Mouse (Mus musculus): ENCODE measurements at regions not wholly inside any gene's neighbourhood (a gene's known extent, or its start where the extent isn't known, plus 50 kb on each side); places are given as distances from the start of the nearest gene placed in this dataset.
A peak's percentile ranks its signal among the peaks of the same experiment; 100 is the strongest.

- no peak overlapping the region for H3K9ac ChIP-seq
- H3K4me1 ChIP-seq (replicated peaks): no peaks in the 10 kb centered on the region
- no peak overlapping the region for H3K4me2 ChIP-seq (replicated peaks)
- no peak overlapping the region for H3K27ac ChIP-seq
- H3K36me3 ChIP-seq: no peaks in the 10 kb centered on the region
- H3K9me3 ChIP-seq: no peaks in the 10 kb centered on the region
- ATAC-seq: no peak
- WGBS: 82% methylated on average over 2 of the region's 2 CpGs
- no peak overlapping the region for H3K4me3 ChIP-seq (replicated peaks)
- H3K27me3 ChIP-seq (replicated peaks): no peaks in the 10 kb centered on the region
Observed at GRCm38 (mm10) chr8:103879505-103879904, 221.9 kb upstream of the Cdh5 start.

- Histone ChIP-seq H3K4me3 (replicated peaks) (no peak overlapping the region), H3K27ac (no peak overlapping the region), H3K4me2 (replicated peaks) (no peak overlapping the region), H3K27me3 (replicated peaks) (no peaks in the 10 kb centered on the region), H3K9ac (no peak overlapping the region), H3K9me3 (no peaks in the 10 kb centered on the region), H3K4me1 (replicated peaks) (no peaks in the 10 kb centered on the region), H3K36me3 (no peaks in the 10 kb centered on the region)
- WGBS: 86% methylated on average over 14 of the region's 14 CpGs
- no peak for ATAC-seq
Observed at GRCm38 (mm10) chr8:103880431-103881145, 220.8 kb upstream of the Cdh5 start.

- Histone ChIP-seq H3K4me2 (replicated peaks) (no peak overlapping the region), H3K4me3 (replicated peaks) (no peak overlapping the region), H3K9me3 (no peaks in the 10 kb centered on the region), H3K27me3 (replicated peaks) (no peaks in the 10 kb centered on the region), H3K36me3 (no peaks in the 10 kb centered on the region), H3K4me1 (replicated peaks) (no peaks in the 10 kb centered on the region), H3K27ac (no peak overlapping the region), H3K9ac (no peak overlapping the region)
- no peak for ATAC-seq
- WGBS: 48% methylated on average over 3 of the region's 3 CpGs
Observed at GRCm38 (mm10) chr8:103881146-103881486, 220.3 kb upstream of the Cdh5 start.

GRCm38 (mm10) chr8:103884873-103885780, 216.3 kb upstream of the Cdh5 start:
- Histone ChIP-seq H3K27ac (no peak overlapping the region), H3K9me3 (no peaks in the 10 kb centered on the region), H3K4me1 (replicated peaks) (no peaks in the 10 kb centered on the region), H3K36me3 (no peaks in the 10 kb centered on the region), H3K27me3 (replicated peaks) (no peaks in the 10 kb centered on the region), H3K4me2 (replicated peaks) (no peak overlapping the region), H3K9ac (no peak overlapping the region), H3K4me3 (replicated peaks) (no peak overlapping the region)
- 87% methylated on average over 12 of the region's 12 CpGs for WGBS
- ATAC-seq: no peak

- Histone ChIP-seq H3K4me1 (replicated peaks) (no peaks in the 10 kb centered on the region), H3K36me3 (no peaks in the 10 kb centered on the region), H3K9me3 (no peaks in the 10 kb centered on the region), H3K27ac (no peak overlapping the region), H3K4me2 (replicated peaks) (no peak overlapping the region), H3K4me3 (replicated peaks) (no peak overlapping the region), H3K27me3 (replicated peaks) (no peaks in the 10 kb centered on the region), H3K9ac (no peak overlapping the region)
- 76% methylated on average over 6 of the region's 6 CpGs for WGBS
- ATAC-seq: no peak
Observed at GRCm38 (mm10) chr8:103894589-103894988, 206.8 kb upstream of the Cdh5 start.

GRCm38 (mm10) chr8:103895132-103895531, 206.3 kb upstream of the Cdh5 start:
- H3K9ac ChIP-seq: no peak overlapping the region
- H3K27ac ChIP-seq: no peak overlapping the region
- no peaks in the 10 kb centered on the region for H3K36me3 ChIP-seq
- H3K4me3 ChIP-seq (replicated peaks): no peak overlapping the region
- 57% methylated on average over 6 of the region's 6 CpGs for WGBS
- no peaks in the 10 kb centered on the region for H3K4me1 ChIP-seq (replicated peaks)
- H3K27me3 ChIP-seq (replicated peaks): no peaks in the 10 kb centered on the region
- H3K4me2 ChIP-seq (replicated peaks): no peak overlapping the region
- peak; percentile 65; the same call in 1 of the 2 replicates for ATAC-seq
- no peaks in the 10 kb centered on the region for H3K9me3 ChIP-seq

GRCm38 (mm10) chr8:103897463-103897862, 204.0 kb upstream of the Cdh5 start:
- H3K9me3 ChIP-seq: no peaks in the 10 kb centered on the region
- no peak overlapping the region for H3K27ac ChIP-seq
- H3K4me2 ChIP-seq (replicated peaks): no peak overlapping the region
- H3K4me3 ChIP-seq (replicated peaks): no peak overlapping the region
- no peak overlapping the region for H3K9ac ChIP-seq
- no peaks in the 10 kb centered on the region for H3K27me3 ChIP-seq (replicated peaks)
- 72% methylated on average over 7 of the region's 7 CpGs for WGBS
- ATAC-seq: no peak
- H3K36me3 ChIP-seq: no peaks in the 10 kb centered on the region
- no peaks in the 10 kb centered on the region for H3K4me1 ChIP-seq (replicated peaks)

- no peak overlapping the region for H3K4me2 ChIP-seq (replicated peaks)
- H3K4me1 ChIP-seq (replicated peaks): no peaks in the 10 kb centered on the region
- H3K4me3 ChIP-seq (replicated peaks): no peak overlapping the region
- ATAC-seq: no peak
- no peaks in the 10 kb centered on the region for H3K9me3 ChIP-seq
- H3K9ac ChIP-seq: no peak overlapping the region
- no peaks in the 10 kb centered on the region for H3K36me3 ChIP-seq
- 65% methylated on average over 1 of the region's 1 CpGs for WGBS
- H3K27me3 ChIP-seq (replicated peaks): no peaks in the 10 kb centered on the region
- H3K27ac ChIP-seq: no peak overlapping the region
Observed at GRCm38 (mm10) chr8:103902516-103902915, 198.9 kb upstream of the Cdh5 start.

- Histone ChIP-seq H3K27me3 (replicated peaks) (no peaks in the 10 kb centered on the region), H3K4me3 (replicated peaks) (no peak overlapping the region), H3K4me1 (replicated peaks) (no peaks in the 10 kb centered on the region), H3K27ac (no peak overlapping the region), H3K36me3 (no peaks in the 10 kb centered on the region), H3K9ac (no peak overlapping the region), H3K4me2 (replicated peaks) (no peak overlapping the region), H3K9me3 (no peaks in the 10 kb centered on the region)
- WGBS: 80% methylated on average over 5 of the region's 5 CpGs
- ATAC-seq: no peak
Observed at GRCm38 (mm10) chr8:103903635-103904034, 197.8 kb upstream of the Cdh5 start.

GRCm38 (mm10) chr8:103907662-103908061, 193.8 kb upstream of the Cdh5 start:
- no peaks in the 10 kb centered on the region for H3K9me3 ChIP-seq
- H3K4me1 ChIP-seq (replicated peaks): no peaks in the 10 kb centered on the region
- no peak overlapping the region for H3K9ac ChIP-seq
- ATAC-seq: no peak
- H3K36me3 ChIP-seq: no peaks in the 10 kb centered on the region
- H3K27me3 ChIP-seq (replicated peaks): no peaks in the 10 kb centered on the region
- H3K27ac ChIP-seq: no peak overlapping the region
- WGBS: 59% methylated on average over 4 of the region's 4 CpGs
- H3K4me3 ChIP-seq (replicated peaks): no peak overlapping the region
- H3K4me2 ChIP-seq (replicated peaks): no peak overlapping the region

- 66% methylated on average over 2 of the region's 2 CpGs for WGBS
- no peak for ATAC-seq
- Histone ChIP-seq H3K36me3 (no peaks in the 10 kb centered on the region), H3K27ac (no peak overlapping the region), H3K4me2 (replicated peaks) (no peak overlapping the region), H3K4me1 (replicated peaks) (0 out of 2 replicates have a peak, but pooled peaks cover 6% of the 10 kb centered on the region), H3K4me3 (replicated peaks) (no peak overlapping the region), H3K27me3 (replicated peaks) (no peaks in the 10 kb centered on the region), H3K9ac (no peak overlapping the region), H3K9me3 (no peaks in the 10 kb centered on the region)
Observed at GRCm38 (mm10) chr8:103911287-103912015, 190.0 kb upstream of the Cdh5 start.

Data from intestine, embryonic 15.5 days (tissue).